Mouse (Mus musculus): Measurements from ENCODE around the gene Cdk19. TPM values are rescaled to one million over a fixed set of nuclear protein-coding genes. Genes with fewer than 3 reads are reported as not detected.
"Not testable (repeated sequence)": the region's sequence is repeated elsewhere in the genome, so short reads cannot be mapped to it uniquely, and the experiment has no call there.

Cdk19 gene
- polyA plus RNA-seq (2012; rRNA removed), result 30.9 and 33.5 TPM in 2 replicates

GRCm38 (mm10) chr10:40339351-40339964 is at the start of gene Cdk19:
TSS of gene Cdk19 (plus strand) at chr10:40339564.
- no peak for DNase-seq (ENCODE audit: extremely low spot score in 1 of 2, low spot score in 1 of 2)

- no peak for DNase-seq (ENCODE audit: extremely low spot score in 1 of 2, low spot score in 1 of 2)
Observed at GRCm38 (mm10) chr10:40292640-40293039, 46.7 kb upstream of the Cdk19 start.

GRCm38 (mm10) chr10:40300648-40301171 is 38.7 kb upstream of the Cdk19 start:
- peak; percentile 83 to 85 for DNase-seq (ENCODE audit: extremely low spot score in 1 of 2, low spot score in 1 of 2)

GRCm38 (mm10) chr10:40301181-40302075 is 37.9 kb upstream of the Cdk19 start:
- not testable (repeated sequence) for DNase-seq (ENCODE audit: extremely low spot score in 1 of 2, low spot score in 1 of 2)

GRCm38 (mm10) chr10:40302140-40302985 is 37.0 kb upstream of the Cdk19 start, which contains the start of gene Amd1:
TSS of gene Amd1 (minus strand) at chr10:40302186.
- DNase-seq (ENCODE audit: extremely low spot score in 1 of 2, low spot score in 1 of 2), result peak; percentile 98 to 100

- no peak for DNase-seq (ENCODE audit: extremely low spot score in 1 of 2, low spot score in 1 of 2)
Observed at GRCm38 (mm10) chr10:40305989-40306388, 33.4 kb upstream of the Cdk19 start.

- no peak for DNase-seq (ENCODE audit: extremely low spot score in 1 of 2, low spot score in 1 of 2)
Observed at GRCm38 (mm10) chr10:40307826-40308583, 31.4 kb upstream of the Cdk19 start.

GRCm38 (mm10) chr10:40309884-40310635 is 29.3 kb upstream of the Cdk19 start:
- DNase-seq (ENCODE audit: extremely low spot score in 1 of 2, low spot score in 1 of 2), result no peak

- no peak for DNase-seq (ENCODE audit: extremely low spot score in 1 of 2, low spot score in 1 of 2)
Observed at GRCm38 (mm10) chr10:40312781-40313180, 26.6 kb upstream of the Cdk19 start.

GRCm38 (mm10) chr10:40316841-40317585 is 22.4 kb upstream of the Cdk19 start:
- no peak for DNase-seq (ENCODE audit: extremely low spot score in 1 of 2, low spot score in 1 of 2)

GRCm38 (mm10) chr10:40320306-40320705 is 19.1 kb upstream of the Cdk19 start:
- DNase-seq (ENCODE audit: extremely low spot score in 1 of 2, low spot score in 1 of 2), result no peak

GRCm38 (mm10) chr10:40328004-40328551 is 11.3 kb upstream of the Cdk19 start:
- no peak for DNase-seq (ENCODE audit: extremely low spot score in 1 of 2, low spot score in 1 of 2)

- no peak for DNase-seq (ENCODE audit: extremely low spot score in 1 of 2, low spot score in 1 of 2)
Observed at GRCm38 (mm10) chr10:40330262-40330661, 9.1 kb upstream of the Cdk19 start.

GRCm38 (mm10) chr10:40332864-40333263 is 6.5 kb upstream of the Cdk19 start:
- no peak for DNase-seq (ENCODE audit: extremely low spot score in 1 of 2, low spot score in 1 of 2)

GRCm38 (mm10) chr10:40342036-40342435 is 2.7 kb downstream of the Cdk19 start:
- no peak for DNase-seq (ENCODE audit: extremely low spot score in 1 of 2, low spot score in 1 of 2)

- no peak for DNase-seq (ENCODE audit: extremely low spot score in 1 of 2, low spot score in 1 of 2)
Observed at GRCm38 (mm10) chr10:40346776-40347403, 7.5 kb downstream of the Cdk19 start.

GRCm38 (mm10) chr10:40347461-40347954 is 8.1 kb downstream of the Cdk19 start:
- DNase-seq (ENCODE audit: extremely low spot score in 1 of 2, low spot score in 1 of 2), result no peak

All from frontal cortex, adult 2 months (tissue).